Mouse (Mus musculus): ENCODE results near the gene Slco3a1. TPM values are rescaled to one million over a fixed set of nuclear protein-coding genes. Genes with fewer than 3 reads are reported as not detected.

The Slco3a1 gene
- polyA plus RNA-seq, 1 experiment from 2014 or later: 26.9 TPM

DNA sequence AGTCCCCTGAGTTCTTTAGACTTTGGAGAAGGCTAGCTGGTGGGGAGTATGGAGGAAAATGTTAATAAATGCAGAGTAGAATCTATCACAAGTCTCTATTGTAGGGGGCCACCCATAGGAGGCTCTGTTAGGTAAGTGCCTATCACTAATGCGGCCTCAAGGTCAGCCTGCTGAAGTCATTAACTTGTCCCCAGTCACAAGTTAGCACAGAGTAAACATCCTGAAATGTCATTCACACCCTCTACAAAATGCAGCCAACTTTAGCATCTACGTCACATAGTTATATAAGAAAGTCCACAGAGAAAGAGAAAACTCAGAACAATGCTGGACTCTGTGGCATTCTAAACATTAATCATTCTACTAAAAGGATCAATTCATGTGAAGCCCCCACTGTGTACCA lies 173.5 kb downstream of the Slco3a1 start:
- H3K4me1 ChIP-seq: peaks cover 39% of the 10 kb centered on the region
- no peaks in the 10 kb centered on the region for H3K36me3 ChIP-seq
- DNase-seq (ENCODE audit: low spot score): no peak
- no peak overlapping the region for H3K4me3 ChIP-seq
- 67% methylated on average over 2 of the region's 2 CpGs for WGBS
- peak overlapping the region; percentile 81; the same call in 1 of the 2 replicates for H3K27ac ChIP-seq
- no peaks in the 10 kb centered on the region for H3K9me3 ChIP-seq
- no peaks in the 10 kb centered on the region for H3K27me3 ChIP-seq (ENCODE audit: insufficient read depth, poor library complexity, severe bottlenecking)

DNA sequence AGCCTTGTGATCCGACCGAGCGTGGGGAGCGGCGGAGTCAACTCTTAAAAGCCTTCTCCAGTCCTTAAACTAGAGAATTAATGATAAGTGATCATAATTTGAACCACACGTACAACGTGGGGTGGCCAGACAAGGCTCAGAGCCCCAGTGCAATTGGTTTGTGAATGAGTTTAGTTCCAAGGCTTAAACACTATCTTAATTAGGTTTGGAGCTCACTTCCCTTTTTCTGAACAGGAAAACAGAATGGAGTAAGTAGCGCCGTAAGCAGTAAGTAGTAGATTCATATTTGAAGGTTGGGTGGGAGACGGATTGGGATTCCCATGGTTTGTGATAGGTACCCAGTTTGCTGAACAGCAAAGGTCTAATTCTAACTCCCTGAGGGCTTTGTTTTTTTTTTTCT lies 176.7 kb downstream of the Slco3a1 start:
- no peak overlapping the region for H3K27ac ChIP-seq
- peaks cover 21% of the 10 kb centered on the region for H3K4me1 ChIP-seq
- no peaks in the 10 kb centered on the region for H3K36me3 ChIP-seq
- no peak for DNase-seq (ENCODE audit: low spot score)
- H3K9me3 ChIP-seq: no peaks in the 10 kb centered on the region
- WGBS: 82% methylated on average over 10 of the region's 10 CpGs
- H3K4me3 ChIP-seq: no peak overlapping the region
- H3K27me3 ChIP-seq (ENCODE audit: insufficient read depth, poor library complexity, severe bottlenecking): no peaks in the 10 kb centered on the region

DNA sequence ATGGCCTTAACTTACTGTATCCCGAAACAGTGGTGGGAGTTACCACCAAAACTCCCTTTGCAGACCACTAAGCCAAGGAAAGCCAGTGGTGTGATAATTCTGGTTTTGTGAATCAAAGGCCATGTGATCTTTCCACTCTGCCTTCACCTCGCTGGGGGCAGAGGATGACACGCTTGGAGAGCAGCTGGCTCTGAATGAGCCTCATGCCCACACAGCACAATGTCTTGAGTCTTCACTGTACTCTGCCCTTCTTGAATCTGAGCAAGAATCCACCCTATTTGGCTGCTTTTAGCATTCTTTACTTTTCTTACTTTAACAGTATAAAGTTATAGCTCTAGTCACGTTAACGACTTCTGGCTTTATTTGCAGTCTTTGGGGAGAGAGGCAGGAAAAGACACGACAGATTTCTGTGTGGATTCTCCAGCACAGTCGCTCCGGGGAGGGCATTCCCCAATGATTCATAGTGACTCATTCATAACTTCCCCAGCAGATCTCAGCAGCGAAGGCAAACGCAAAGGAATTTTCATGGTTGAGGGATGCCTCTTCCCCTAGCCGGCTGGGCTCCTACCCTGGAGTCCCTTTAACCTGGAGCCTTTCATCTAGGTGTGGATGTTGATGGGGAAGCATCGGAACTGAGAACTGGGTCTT lies 178.1 kb downstream of the Slco3a1 start:
- WGBS: 61% methylated on average over 12 of the region's 12 CpGs
- Histone ChIP-seq H3K4me1 (peaks cover 16% of the 10 kb centered on the region), H3K9me3 (no peaks in the 10 kb centered on the region), H3K36me3 (no peaks in the 10 kb centered on the region), H3K4me3 (no peak overlapping the region), H3K27ac (no peak overlapping the region), H3K27me3 (ENCODE audit: insufficient read depth, poor library complexity, severe bottlenecking) (no peaks in the 10 kb centered on the region)
- DNase-seq (ENCODE audit: low spot score): no peak

DNA sequence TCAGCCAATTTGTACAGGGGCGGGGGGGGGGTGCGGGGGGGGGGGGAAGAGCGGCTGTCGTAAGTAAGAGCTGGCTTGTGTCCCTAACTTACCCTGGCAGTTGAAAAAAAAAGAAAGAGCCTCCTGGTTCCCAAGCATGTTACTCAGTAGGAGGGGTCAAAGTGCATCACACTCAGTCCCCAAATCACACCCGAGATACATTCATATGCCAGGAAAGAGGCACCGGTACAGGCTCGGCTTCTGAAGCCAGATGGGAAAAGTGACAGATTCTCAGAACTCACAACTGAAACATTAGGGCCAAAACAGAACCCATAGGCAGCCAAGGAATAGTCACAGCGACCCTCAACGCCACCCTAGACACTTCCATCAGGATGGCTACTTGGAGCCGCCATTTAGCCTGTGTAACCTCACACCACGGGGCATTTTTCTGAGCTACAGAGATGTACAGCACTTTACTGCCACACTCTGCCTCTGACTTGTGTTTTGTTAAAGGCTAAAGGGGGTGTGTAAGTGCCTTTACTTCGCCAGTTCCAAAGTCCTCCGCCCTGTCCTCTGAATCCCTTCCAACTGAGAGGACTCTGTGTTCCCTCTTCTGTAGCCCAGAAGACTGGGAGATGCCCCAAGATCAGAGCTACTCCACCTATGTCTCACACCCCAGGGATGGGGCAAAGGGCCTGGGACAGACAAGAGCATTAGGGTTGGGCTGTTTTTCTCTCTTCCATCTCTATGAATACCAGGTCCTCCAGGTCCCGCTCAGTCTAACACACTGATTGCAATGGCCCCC lies 179.2 kb downstream of the Slco3a1 start:
- WGBS: 77% methylated on average over 14 of the region's 14 CpGs
- no peak for DNase-seq (ENCODE audit: low spot score)
- Histone ChIP-seq H3K4me1 (peaks cover 15% of the 10 kb centered on the region), H3K27me3 (ENCODE audit: insufficient read depth, poor library complexity, severe bottlenecking) (no peaks in the 10 kb centered on the region), H3K27ac (no peak overlapping the region), H3K4me3 (no peak overlapping the region), H3K36me3 (no peaks in the 10 kb centered on the region), H3K9me3 (no peaks in the 10 kb centered on the region)

DNA sequence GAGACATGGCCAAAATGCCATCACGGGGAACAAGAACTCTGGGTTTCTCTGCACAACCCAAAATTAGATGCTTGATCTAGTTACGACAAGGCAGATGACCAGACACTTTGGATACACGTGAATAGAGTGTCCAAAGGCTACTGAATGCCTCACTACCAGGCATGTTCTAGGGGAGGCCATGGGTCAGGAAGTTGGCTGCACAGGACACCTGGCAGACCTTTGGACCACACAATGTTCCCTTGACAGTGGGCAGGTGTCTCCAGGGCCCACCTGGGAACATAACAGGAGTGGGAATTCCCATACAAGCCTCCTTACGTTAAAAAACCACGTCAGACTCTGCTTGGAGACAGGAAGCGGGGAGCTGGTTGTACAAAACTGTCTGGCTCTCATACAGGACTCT lies 181.5 kb downstream of the Slco3a1 start:
- Histone ChIP-seq H3K9me3 (no peaks in the 10 kb centered on the region), H3K36me3 (no peaks in the 10 kb centered on the region), H3K4me1 (peaks cover 15% of the 10 kb centered on the region), H3K4me3 (no peak overlapping the region), H3K27ac (no peak overlapping the region), H3K27me3 (ENCODE audit: insufficient read depth, poor library complexity, severe bottlenecking) (0 out of 2 replicates have a peak, but pooled peaks cover under 1% of the 10 kb centered on the region)
- WGBS: 86% methylated on average over 6 of the region's 6 CpGs
- no peak for DNase-seq (ENCODE audit: low spot score)

DNA sequence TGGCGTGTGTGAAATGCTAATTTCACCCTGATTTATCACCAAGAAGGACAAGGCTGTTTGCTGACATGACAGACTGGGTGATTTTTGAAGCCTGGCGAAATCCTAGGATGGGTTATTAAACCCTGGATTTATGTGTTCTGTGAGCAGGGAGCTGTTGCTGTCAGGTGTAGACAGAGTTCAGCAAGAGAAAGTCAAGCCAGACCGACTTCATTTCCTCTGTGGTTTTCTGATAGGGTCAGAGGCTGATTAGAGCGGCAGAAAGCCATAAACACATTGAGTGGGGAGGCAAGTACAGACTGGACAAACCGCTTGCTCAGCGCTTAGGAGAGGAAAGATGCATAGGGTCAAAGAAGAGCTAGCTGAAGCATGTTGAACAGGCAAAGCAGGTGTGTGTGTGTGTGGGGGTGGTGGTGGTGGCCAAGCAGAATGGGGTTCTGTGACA lies 182.4 kb downstream of the Slco3a1 start:
- H3K9me3 ChIP-seq: no peaks in the 10 kb centered on the region
- DNase-seq (ENCODE audit: low spot score): no peak
- H3K27ac ChIP-seq: 0 out of 2 replicates have a peak overlapping the region, but pooled peaks have one; percentile 52
- H3K27me3 ChIP-seq (ENCODE audit: insufficient read depth, poor library complexity, severe bottlenecking): 0 out of 2 replicates have a peak, but pooled peaks cover 3% of the 10 kb centered on the region
- 56% methylated on average over 6 of the region's 6 CpGs for whole genome bisulfite sequencing
- no peak overlapping the region for H3K4me3 ChIP-seq
- no peaks in the 10 kb centered on the region for H3K36me3 ChIP-seq
- peaks cover 21% of the 10 kb centered on the region for H3K4me1 ChIP-seq

DNA sequence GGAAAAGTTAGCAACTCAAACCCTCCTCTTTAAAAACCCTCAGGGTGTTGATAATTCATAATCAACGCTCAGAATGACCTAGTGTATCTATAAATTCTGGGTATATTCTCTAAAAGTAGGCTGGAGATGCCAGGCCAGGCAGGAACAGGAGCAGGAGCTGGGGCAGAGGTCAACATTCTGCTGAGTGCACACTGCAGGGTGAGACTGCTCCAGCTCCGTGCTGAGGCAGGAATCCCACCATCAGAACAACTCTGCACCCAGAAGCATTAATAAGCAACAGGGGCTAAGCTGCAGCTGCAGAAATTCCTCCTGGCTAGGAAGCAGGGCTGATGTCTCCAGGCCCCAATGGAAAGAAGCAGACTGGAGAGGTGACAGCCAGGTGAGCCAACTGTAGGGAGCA lies 182.9 kb downstream of the Slco3a1 start:
- 0 out of 2 replicates have a peak, but pooled peaks cover 3% of the 10 kb centered on the region for H3K27me3 ChIP-seq (ENCODE audit: insufficient read depth, poor library complexity, severe bottlenecking)
- H3K36me3 ChIP-seq: no peaks in the 10 kb centered on the region
- no peak for DNase-seq (ENCODE audit: low spot score)
- peaks cover 26% of the 10 kb centered on the region for H3K4me1 ChIP-seq
- 0 out of 2 replicates have a peak overlapping the region, but pooled peaks have one; percentile 52 for H3K27ac ChIP-seq
- WGBS: 24% methylated on average over 2 of the region's 2 CpGs
- H3K4me3 ChIP-seq: no peak overlapping the region
- H3K9me3 ChIP-seq: no peaks in the 10 kb centered on the region

DNA sequence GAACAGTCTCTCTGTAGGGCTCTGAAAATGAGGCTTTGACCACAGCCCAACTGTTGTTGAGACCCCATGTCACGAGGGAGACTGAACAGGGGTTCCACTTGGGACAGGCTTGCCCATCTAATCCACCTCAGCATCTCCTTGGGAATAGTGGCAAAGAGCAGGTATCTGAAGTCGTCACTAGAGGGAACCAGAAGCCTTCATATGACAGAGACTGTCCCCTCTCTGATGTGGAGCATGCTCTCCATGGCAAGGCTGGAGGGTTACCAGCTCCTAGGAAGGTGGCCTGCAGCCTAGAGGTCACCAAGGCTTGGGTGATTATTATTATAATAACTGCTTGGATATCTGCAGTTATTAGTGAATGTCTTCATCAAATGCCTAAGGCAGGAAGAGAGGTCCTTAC lies 183.4 kb downstream of the Slco3a1 start:
- 29% methylated on average over 2 of the region's 2 CpGs for WGBS

DNA sequence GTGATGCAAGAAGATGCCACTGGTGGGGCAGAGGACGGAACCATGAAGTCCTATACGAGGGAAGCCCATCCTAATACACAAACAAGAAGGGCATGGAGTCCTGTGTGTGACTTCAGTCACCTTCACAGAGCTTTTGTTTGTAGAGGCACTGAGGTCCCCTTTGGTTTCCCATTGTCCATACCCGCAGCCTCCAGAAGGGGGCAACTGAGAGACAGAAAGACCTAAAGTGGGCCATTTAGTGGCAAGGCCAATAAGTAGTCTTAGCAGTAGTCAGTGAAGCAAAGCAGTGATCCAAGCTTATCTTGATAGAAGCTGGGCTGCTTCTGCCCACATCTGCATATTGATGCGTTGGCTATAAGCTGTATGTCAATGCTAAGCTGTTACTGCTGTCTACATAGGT lies 184.9 kb downstream of the Slco3a1 start:
- no peak for DNase-seq (ENCODE audit: low spot score)
- H3K9me3 ChIP-seq: no peaks in the 10 kb centered on the region
- peaks cover 40% of the 10 kb centered on the region for H3K4me1 ChIP-seq
- H3K27me3 ChIP-seq (ENCODE audit: insufficient read depth, poor library complexity, severe bottlenecking): 0 out of 2 replicates have a peak, but pooled peaks cover 3% of the 10 kb centered on the region
- no peaks in the 10 kb centered on the region for H3K36me3 ChIP-seq
- no peak overlapping the region for H3K4me3 ChIP-seq
- WGBS: 72% methylated on average over 4 of the region's 4 CpGs
- no peak overlapping the region for H3K27ac ChIP-seq

More for the DNA sequence above, 183.4 kb downstream of the Slco3a1 start:
- H3K4me1 ChIP-seq: peaks cover 30% of the 10 kb centered on the region
- H3K27me3 ChIP-seq (ENCODE audit: insufficient read depth, poor library complexity, severe bottlenecking): 0 out of 2 replicates have a peak, but pooled peaks cover 3% of the 10 kb centered on the region
- no peak overlapping the region for H3K4me3 ChIP-seq
- no peaks in the 10 kb centered on the region for H3K36me3 ChIP-seq
- H3K27ac ChIP-seq: no peak overlapping the region
- DNase-seq (ENCODE audit: low spot score): no peak
- H3K9me3 ChIP-seq: no peaks in the 10 kb centered on the region

DNA sequence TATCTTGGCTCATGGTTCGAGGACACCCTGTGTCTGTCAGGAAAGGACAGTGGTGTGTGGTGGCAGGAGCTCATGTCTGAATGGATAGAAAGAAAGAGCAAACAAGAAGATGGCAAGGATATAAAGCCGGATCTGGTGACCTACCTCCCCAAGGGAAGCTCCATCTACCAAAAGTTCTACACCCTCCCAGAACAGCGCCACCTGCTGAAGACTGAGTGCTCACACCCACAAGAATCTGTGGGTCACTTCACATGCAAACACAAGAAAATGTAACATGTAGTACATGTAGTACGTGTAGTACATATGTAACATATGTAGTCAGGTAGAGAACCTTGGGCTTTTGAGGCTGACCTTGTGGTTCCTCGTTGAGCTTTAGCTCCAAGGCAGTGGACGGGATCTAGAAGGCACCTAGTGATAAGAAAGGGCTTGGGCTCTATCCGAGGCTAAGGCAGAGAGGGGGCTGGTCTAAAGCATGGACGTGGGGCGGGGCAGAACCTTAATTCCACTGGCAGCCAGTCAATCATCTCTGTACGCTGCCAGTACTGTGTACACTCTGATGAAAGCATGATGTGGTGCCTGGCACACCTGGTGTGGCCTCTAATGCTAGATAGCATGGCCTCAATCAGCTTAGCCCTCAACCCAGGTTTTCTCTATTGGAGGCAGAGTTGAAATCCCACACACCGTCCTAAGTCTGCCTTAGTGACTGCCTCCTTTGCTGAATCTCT lies 186.2 kb downstream of the Slco3a1 start:
- Histone ChIP-seq H3K36me3 (no peaks in the 10 kb centered on the region), H3K9me3 (no peaks in the 10 kb centered on the region), H3K4me3 (no peak overlapping the region), H3K4me1 (peaks cover 41% of the 10 kb centered on the region), H3K27me3 (ENCODE audit: insufficient read depth, poor library complexity, severe bottlenecking) (0 out of 2 replicates have a peak, but pooled peaks cover 3% of the 10 kb centered on the region), H3K27ac (no peak overlapping the region)
- WGBS: 71% methylated on average over 11 of the region's 11 CpGs
- no peak for DNase-seq (ENCODE audit: low spot score)

DNA sequence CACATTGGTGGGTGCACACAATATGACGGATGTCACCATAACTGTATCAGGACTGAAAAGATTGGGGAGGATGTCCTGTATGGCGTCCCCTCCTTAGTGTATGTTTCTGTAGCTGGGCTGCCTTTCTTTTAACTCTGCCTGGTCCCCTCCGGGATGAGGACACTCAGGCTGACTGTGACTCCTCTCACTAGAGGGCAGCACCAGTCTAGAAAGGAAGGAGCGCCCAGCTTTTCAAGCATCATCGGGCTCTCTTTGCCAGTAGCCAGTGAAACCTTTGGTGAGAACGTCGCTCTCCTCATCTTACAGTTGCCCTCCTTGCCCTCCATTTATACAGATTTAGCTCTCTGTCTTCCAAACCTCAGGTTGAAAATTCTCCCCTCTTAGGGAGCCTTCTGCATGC lies 187.2 kb downstream of the Slco3a1 start:
- no peak overlapping the region for H3K4me3 ChIP-seq
- no peaks in the 10 kb centered on the region for H3K36me3 ChIP-seq
- H3K9me3 ChIP-seq: no peaks in the 10 kb centered on the region
- peaks cover 40% of the 10 kb centered on the region for H3K4me1 ChIP-seq
- 0 out of 2 replicates have a peak, but pooled peaks cover 3% of the 10 kb centered on the region for H3K27me3 ChIP-seq (ENCODE audit: insufficient read depth, poor library complexity, severe bottlenecking)
- H3K27ac ChIP-seq: no peak overlapping the region
- DNase-seq (ENCODE audit: low spot score): no peak
- 42% methylated on average over 7 of the region's 7 CpGs for WGBS

DNA sequence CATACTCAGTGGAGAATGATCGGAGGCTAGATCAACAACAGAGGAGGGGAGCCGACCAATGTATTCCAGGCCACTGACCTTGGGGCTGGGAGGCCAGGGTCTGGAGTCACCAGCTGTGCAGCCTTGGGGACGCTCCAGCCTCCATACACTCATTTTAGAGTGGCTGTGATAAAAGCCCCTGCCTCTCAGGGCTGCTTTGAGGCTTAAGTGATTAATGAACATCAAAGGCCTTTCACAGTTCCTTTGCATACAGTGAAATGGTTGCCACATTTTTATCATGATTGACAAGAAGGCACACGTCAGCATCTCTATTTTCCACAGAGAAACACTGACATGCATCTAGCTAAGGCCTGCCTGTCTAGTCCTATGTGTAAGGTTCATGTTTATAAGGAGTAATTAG lies 189.0 kb downstream of the Slco3a1 start:
- Histone ChIP-seq H3K36me3 (no peaks in the 10 kb centered on the region), H3K4me1 (peaks cover 33% of the 10 kb centered on the region), H3K27me3 (ENCODE audit: insufficient read depth, poor library complexity, severe bottlenecking) (0 out of 2 replicates have a peak, but pooled peaks cover 3% of the 10 kb centered on the region), H3K9me3 (no peaks in the 10 kb centered on the region), H3K4me3 (no peak overlapping the region), H3K27ac (no peak overlapping the region)
- WGBS: 31% methylated on average over 4 of the region's 4 CpGs
- no peak for DNase-seq (ENCODE audit: low spot score)

Measured in heart, embryonic 10.5 days (tissue).